Mouse (Mus musculus) lung, adult 18-20 months (tissue): ENCODE measurements at regions not wholly inside any gene's neighbourhood (a gene's known extent, or its start where the extent isn't known, plus 50 kb on each side); places are given as distances from the start of the nearest gene placed in this dataset.
"Not testable (repeated sequence)": the region's sequence is repeated elsewhere in the genome, so short reads cannot be mapped to it uniquely, and the experiment has no call there.

Experiments used
- DNase-seq, 2 experiments: peaks; one replicate each; pipeline ENCODE4 v3.0.0; 2022; ENCODE audit warnings: mixed read lengths in 2 of 2

- DNase-seq, result peak in 1 of 2 experiments; percentile 1
Observed at GRCm38 (mm10) chrX:70871209-70871608, 178.8 kb upstream of the Mamld1 start.

DNA sequence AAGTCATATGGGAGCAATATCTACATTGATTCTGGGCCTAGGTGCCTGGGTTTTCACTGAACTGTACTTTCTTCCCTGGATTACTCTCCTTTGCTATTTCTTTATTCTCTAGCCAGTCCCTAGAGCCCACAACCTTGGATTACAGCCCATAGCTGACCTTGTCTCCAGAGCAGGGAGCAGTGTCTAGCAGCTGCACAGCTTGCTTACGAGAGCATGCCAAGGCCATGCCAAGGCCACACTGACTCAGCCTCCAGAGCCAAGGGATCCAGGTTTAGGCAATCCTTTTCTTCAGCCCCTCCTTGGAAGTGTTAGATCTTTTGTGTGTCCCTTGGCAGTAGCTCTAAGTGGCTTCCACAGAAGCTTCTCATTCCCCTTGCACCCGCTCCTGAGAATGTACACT lies 168.7 kb upstream of the Mamld1 start:
- DNase-seq, result no peak

- no peak for DNase-seq
Observed at GRCm38 (mm10) chrX:70883461-70883860, 166.6 kb upstream of the Mamld1 start.

GRCm38 (mm10) chrX:70894517-70894916 lies 155.5 kb upstream of the Mamld1 start:
- DNase-seq, result no peak

- DNase-seq, result no peak
Observed at GRCm38 (mm10) chrX:70895554-70895953, 154.5 kb upstream of the Mamld1 start.

- peak in 1 of 2 experiments; percentile 6 for DNase-seq
Observed at GRCm38 (mm10) chrX:70897110-70897721, 152.8 kb upstream of the Mamld1 start.

- DNase-seq, result not testable (repeated sequence)
Observed at GRCm38 (mm10) chrX:70898836-70899235, 151.2 kb upstream of the Mamld1 start.

- no peak for DNase-seq
Observed at GRCm38 (mm10) chrX:70899720-70900479, 150.2 kb upstream of the Mamld1 start.

DNA sequence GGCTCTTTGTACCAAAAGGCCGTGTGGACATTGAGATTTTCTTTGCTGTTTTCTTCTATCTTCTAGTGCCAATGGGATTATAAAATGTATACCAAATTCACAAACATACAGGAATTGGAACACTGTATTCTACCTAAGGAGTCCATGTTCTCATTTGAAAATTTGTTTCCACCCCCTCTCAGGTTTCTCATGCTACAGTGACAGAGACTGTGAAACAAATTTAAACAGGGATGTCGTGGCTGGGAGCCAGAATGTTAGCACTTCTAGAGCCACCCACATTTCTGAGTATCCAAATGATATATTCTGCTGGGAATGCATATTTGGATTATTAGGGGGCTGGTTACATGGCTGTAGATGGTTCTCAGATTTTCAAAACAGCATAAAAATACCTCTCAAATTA lies 124.4 kb upstream of the Mamld1 start:
- no peak for DNase-seq

GRCm38 (mm10) chrX:70931944-70932343 lies 118.1 kb upstream of the Mamld1 start:
- no peak for DNase-seq

DNA sequence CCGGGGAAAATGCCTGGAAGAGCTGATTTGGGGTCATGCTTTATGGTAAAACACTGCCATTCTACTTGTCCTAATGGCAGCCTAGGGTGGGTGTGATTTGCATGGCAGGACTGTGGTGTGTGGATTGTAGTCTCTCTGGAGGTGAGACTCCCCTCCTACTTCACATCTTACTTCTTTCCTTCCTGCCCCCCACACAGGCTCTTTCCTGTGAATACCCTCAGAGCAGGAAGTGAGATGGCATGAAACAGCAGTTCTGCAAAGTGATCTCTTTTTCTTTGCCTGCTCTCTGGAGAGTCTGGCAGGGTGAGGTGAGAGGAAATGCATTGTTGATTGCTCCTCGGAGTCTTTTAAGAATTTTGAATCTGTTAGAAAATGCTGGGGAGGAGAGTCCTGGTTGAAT lies 104.7 kb upstream of the Mamld1 start:
- no peak for DNase-seq

- DNase-seq, result no peak
Observed at GRCm38 (mm10) chrX:70946052-70946451, 104.0 kb upstream of the Mamld1 start.

DNA sequence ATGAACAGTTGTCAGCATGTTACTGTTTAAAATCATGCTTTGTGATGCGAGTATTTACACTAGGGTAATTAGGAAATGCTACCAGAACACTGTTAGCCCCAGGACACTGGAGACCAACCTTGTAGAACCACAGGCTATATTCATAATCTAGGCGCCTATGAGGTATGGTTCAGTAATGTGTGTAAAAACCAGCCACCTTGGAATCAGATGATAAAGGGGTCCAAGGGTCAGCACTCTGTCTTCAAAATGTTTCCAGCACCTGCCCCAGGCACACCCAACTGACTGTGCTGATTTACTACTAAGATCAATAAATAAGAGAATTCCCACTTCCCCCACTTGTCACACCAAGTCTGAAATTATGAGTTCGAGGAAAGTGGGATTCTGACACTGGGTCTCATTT lies 100.8 kb upstream of the Mamld1 start:
- no peak for DNase-seq

DNA sequence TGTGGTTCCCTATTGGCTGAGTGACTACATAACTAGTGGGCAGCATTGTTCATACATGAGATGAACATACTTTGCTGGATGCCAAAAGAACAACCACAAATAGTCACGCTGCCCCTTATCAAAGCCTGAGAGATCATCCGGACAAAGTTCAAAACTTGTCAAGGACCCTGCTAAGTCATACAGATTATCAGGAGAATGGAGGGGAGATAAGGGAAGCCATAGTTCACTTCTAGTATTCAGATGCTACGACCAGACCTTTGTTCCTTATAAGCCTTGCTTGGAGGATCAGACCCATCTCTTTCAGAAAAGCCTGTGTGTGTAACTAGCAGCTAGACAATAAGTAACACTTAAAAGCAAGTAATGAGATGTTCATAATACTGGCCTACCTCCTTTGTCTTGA lies 97.0 kb upstream of the Mamld1 start:
- no peak for DNase-seq
